Mouse (Mus musculus): Measurements from ENCODE around the gene Abcd4. TPM values are rescaled to one million over a fixed set of nuclear protein-coding genes. Genes with fewer than 3 reads are reported as not detected.

Abcd4 gene
- polyA plus RNA-seq, 1 experiment from 2014 or later = 10.0 TPM

- DNase-seq (ENCODE audit: low spot score) = no peak
These were observed 44.9 kb downstream of the Abcd4 start for GRCm38 (mm10) chr12:84572341-84572720.

DNA sequence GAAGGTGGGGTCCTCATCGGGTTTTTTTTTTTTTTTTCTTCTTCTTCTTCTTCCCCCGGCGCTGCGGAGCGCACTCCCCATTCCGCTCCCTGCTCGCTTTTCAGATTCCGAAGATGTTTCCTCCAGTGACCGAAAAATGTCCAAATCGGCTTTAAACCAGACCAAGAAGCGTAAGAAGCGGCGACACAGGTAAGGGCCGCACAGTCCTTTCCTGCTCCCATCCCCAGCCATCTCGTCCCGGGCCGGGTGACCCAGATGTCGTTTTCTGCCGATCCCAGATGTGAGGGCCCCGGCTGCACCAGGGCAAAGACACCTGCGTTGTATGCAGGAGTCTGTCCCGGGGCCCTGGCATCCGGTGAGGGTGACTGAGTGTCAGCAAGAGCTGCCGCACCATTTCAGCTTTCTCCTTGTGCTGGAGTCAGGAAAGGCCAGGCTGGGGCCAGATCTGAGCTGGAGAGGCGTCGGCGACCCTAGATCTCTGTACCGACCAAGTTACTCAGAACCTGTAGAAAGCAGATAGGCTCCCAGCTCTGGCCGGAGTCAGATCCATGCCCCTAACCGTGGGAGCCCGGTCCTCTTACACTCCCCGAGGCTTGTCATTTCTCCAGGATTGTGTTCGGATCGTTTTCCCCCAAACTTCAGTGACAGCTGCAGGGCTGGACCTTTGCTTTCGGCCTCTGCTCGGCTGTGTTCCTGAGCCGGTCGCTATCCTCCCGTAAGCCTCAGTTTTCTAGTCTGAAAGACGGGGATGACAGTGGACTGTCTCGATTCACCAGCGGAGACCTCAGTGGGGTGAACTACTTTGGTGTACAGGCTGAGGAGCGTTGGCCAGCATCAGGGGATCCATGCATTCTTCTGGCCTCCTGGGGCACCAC is 45.5 kb downstream of the Abcd4 start:
- peak; percentile 75 for DNase-seq (ENCODE audit: low spot score)

DNA sequence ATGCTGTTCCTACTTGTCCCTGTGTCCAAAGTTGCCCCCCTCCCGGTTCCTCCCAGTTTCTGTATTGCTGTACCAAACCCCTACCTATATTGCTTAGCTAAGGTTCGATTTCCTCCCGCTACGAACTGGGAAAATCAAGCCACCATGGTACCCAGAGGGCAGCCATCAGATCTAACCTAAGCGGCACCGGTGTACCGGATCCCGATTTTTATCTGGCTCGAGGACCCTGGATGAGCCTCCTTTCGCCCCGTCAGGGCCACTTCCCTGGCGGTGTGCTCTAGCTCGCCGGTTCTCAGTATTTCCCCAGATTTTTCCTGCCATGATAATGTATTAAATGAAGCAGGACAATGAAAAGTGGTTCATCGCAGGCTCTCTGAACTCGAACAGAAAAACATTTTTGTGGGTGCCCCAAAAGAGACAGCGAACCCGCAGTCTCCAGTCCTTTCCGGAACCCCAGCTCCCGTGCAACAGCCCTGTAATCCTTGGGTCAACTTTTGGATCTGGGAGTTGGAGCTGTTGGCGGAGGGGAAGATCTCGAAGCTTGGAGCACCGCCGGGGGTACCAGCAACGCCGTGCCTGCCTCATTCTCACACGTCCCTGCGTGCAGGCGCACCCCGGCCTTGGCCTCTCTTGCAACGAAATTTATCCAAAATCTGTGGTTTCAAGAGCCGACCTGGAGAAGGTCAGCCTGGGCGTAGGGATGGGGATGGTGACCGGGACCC is 46.4 kb downstream of the Abcd4 start:
- no peak for DNase-seq (ENCODE audit: low spot score)

GRCm38 (mm10) chr12:84569976-84570693 is 47.1 kb downstream of the Abcd4 start:
- DNase-seq (ENCODE audit: low spot score) = no peak

- no peak for DNase-seq (ENCODE audit: low spot score)
These were observed 47.8 kb downstream of the Abcd4 start, which contains the start of gene Vsx2 for GRCm38 (mm10) chr12:84569336-84569970. TSS of gene Vsx2 (plus strand) at chr12:84569762.

GRCm38 (mm10) chr12:84567576-84567975 is 49.6 kb downstream of the Abcd4 start:
- DNase-seq (ENCODE audit: low spot score) = no peak

- no peak for DNase-seq (ENCODE audit: low spot score)
These were observed 54.7 kb downstream of the Abcd4 start for GRCm38 (mm10) chr12:84562558-84562957.

GRCm38 (mm10) chr12:84555218-84555617 is 62.0 kb downstream of the Abcd4 start:
- no peak for DNase-seq (ENCODE audit: low spot score)

Other genes with a start within 250 kb of the Abcd4 start
- gene Entpd5, start 208.4 kb downstream of the Abcd4 start, polyA plus RNA-seq (2015; fragmentation: Nextera tagmentation; extraction: Ambion mirVana) = 50.0 and 52.7 TPM in 2 replicates
- 1.7 and 2.8 TPM in 2 replicates for gene Bbof1, start 208.3 kb downstream of the Abcd4 start, polyA plus RNA-seq (2015; fragmentation: Nextera tagmentation; extraction: Ambion mirVana)
- gene Rnf113a2, start 200.2 kb downstream of the Abcd4 start, polyA plus RNA-seq (2015; fragmentation: Nextera tagmentation; extraction: Ambion mirVana) = 48.7 and 48.9 TPM in 2 replicates
- 16.0 and 17.3 TPM in 2 replicates for gene Aldh6a1, start 166.4 kb downstream of the Abcd4 start, polyA plus RNA-seq (2015; fragmentation: Nextera tagmentation; extraction: Ambion mirVana)
- gene Lin52, start 166.0 kb downstream of the Abcd4 start, polyA plus RNA-seq (2015; fragmentation: Nextera tagmentation; extraction: Ambion mirVana) = 22.3 and 24.2 TPM in 2 replicates
- gene Vsx2, start 47.7 kb downstream of the Abcd4 start, polyA plus RNA-seq (2015; fragmentation: Nextera tagmentation; extraction: Ambion mirVana) = 0.27 and 0.35 TPM in 2 replicates
- gene Vrtn, start 23.6 kb upstream of the Abcd4 start, polyA plus RNA-seq (2015; fragmentation: Nextera tagmentation; extraction: Ambion mirVana) = 0.15 and 0.17 TPM in 2 replicates
- gene Syndig1l, start 81.4 kb upstream of the Abcd4 start, polyA plus RNA-seq (2015; fragmentation: Nextera tagmentation; extraction: Ambion mirVana) = 0.09 TPM in 2 replicates
- 89.7 and 93.1 TPM in 2 replicates for gene Npc2, start 155.7 kb upstream of the Abcd4 start, polyA plus RNA-seq (2015; fragmentation: Nextera tagmentation; extraction: Ambion mirVana)
- 156 TPM in 2 replicates for gene Isca2, start 155.8 kb upstream of the Abcd4 start, polyA plus RNA-seq (2015; fragmentation: Nextera tagmentation; extraction: Ambion mirVana)